Mouse (Mus musculus) heart, embryonic 13.5 days (tissue): ENCODE measurements around the gene Nudt8. TPM values are rescaled to one million over a fixed set of nuclear protein-coding genes. Genes with fewer than 3 reads are reported as not detected.

Experiments
- polyA plus RNA-seq: library from polyadenylated mRNA; unstranded; fragments of >200 nt; fragmentation: Nextera tagmentation; extraction: Ambion mirVana; gene quantifications from 2 replicates; pipeline ENCODE4 v1.2.1, GENCODE M21; 2015

Nudt8 gene
- polyA plus RNA-seq, 1 experiment from 2014 or later = 51.7 TPM

Other genes with a start within 250 kb of the Nudt8 start
- 17.7 and 17.9 TPM in 2 replicates for gene Kmt5b, start 233.2 kb upstream of the Nudt8 start, polyA plus RNA-seq
- 22.6 and 23.5 TPM in 2 replicates for gene Chka, start 148.8 kb upstream of the Nudt8 start, polyA plus RNA-seq
- gene Tcirg1, start 93.4 kb upstream of the Nudt8 start, polyA plus RNA-seq = 22.7 and 25.1 TPM in 2 replicates
- 361 and 400 TPM in 2 replicates for gene Ndufs8, start 87.8 kb upstream of the Nudt8 start, polyA plus RNA-seq
- gene Aldh3b1, start 70.8 kb upstream of the Nudt8 start, polyA plus RNA-seq = 2.2 and 2.3 TPM in 2 replicates
- 12.4 and 13.6 TPM in 2 replicates for gene Unc93b1, start 65.4 kb upstream of the Nudt8 start, polyA plus RNA-seq
- not detected in 2 replicates for gene Aldh3b3, start 41.9 kb upstream of the Nudt8 start, polyA plus RNA-seq
- 0.06 TPM in 1 of 2 replicates, not detected in the other for gene Aldh3b2, start 28.3 kb upstream of the Nudt8 start, polyA plus RNA-seq
- 10.4 and 10.8 TPM in 2 replicates for gene Acy3, start 14.0 kb upstream of the Nudt8 start, polyA plus RNA-seq
- gene Tbx10, start 7.8 kb upstream of the Nudt8 start, polyA plus RNA-seq = not detected in 2 replicates
- gene Gm49405, start within 50 bp of the Nudt8 start, polyA plus RNA-seq = 4.1 and 5.4 TPM in 2 replicates
- 80.5 and 99.3 TPM in 2 replicates for gene Doc2g, start 2.7 kb downstream of the Nudt8 start, polyA plus RNA-seq
- 407 and 462 TPM in 2 replicates for gene Ndufv1, start 12.2 kb downstream of the Nudt8 start, polyA plus RNA-seq
- gene Gstp1, start 37.4 kb downstream of the Nudt8 start, polyA plus RNA-seq = 380 and 421 TPM in 2 replicates
- 5.1 and 5.9 TPM in 2 replicates for gene Gstp2, start 45.4 kb downstream of the Nudt8 start, polyA plus RNA-seq
- gene Gstp3, start 59.0 kb downstream of the Nudt8 start, polyA plus RNA-seq = 0.29 and 0.61 TPM in 2 replicates
- gene Cabp2, start 81.0 kb downstream of the Nudt8 start, polyA plus RNA-seq = not detected in 2 replicates
- gene Cdk2ap2, start 96.6 kb downstream of the Nudt8 start, polyA plus RNA-seq = 64.5 and 64.9 TPM in 2 replicates
- gene Pitpnm1, start 99.4 kb downstream of the Nudt8 start, polyA plus RNA-seq = 18.2 and 21.8 TPM in 2 replicates
- 84.3 and 96.3 TPM in 2 replicates for gene Aip, start 125.3 kb downstream of the Nudt8 start, polyA plus RNA-seq
- not detected in 2 replicates for gene Gpr152, start 139.2 kb downstream of the Nudt8 start, polyA plus RNA-seq
- gene Cabp4, start 143.5 kb downstream of the Nudt8 start, polyA plus RNA-seq = not detected in 2 replicates
- 107 and 122 TPM in 2 replicates for gene Coro1b, start 148.0 kb downstream of the Nudt8 start, polyA plus RNA-seq
- 1.2 and 1.4 TPM in 2 replicates for gene Ptprcap, start 153.0 kb downstream of the Nudt8 start, polyA plus RNA-seq
- gene Rps6kb2, start 162.8 kb downstream of the Nudt8 start, polyA plus RNA-seq = 46.0 and 47.1 TPM in 2 replicates
- gene Carns1, start 174.9 kb downstream of the Nudt8 start, polyA plus RNA-seq = 4.4 and 5.0 TPM in 2 replicates
- 2.0 and 2.7 TPM in 2 replicates for gene Tbc1d10c, start 190.7 kb downstream of the Nudt8 start, polyA plus RNA-seq
- 642 and 729 TPM in 2 replicates for gene Ppp1ca, start 191.5 kb downstream of the Nudt8 start, polyA plus RNA-seq
- gene Rad9a, start 201.1 kb downstream of the Nudt8 start, polyA plus RNA-seq = 21.3 and 22.2 TPM in 2 replicates
- 1.1 and 1.9 TPM in 2 replicates for gene Clcf1, start 213.7 kb downstream of the Nudt8 start, polyA plus RNA-seq
- gene AC109138.7, start 213.8 kb downstream of the Nudt8 start, polyA plus RNA-seq = not detected in 2 replicates
- gene Pold4, start 231.3 kb downstream of the Nudt8 start, polyA plus RNA-seq = 19.9 and 23.5 TPM in 2 replicates